Mouse (Mus musculus): ENCODE data around the gene Gm10198. TPM values are rescaled to one million over a fixed set of nuclear protein-coding genes. Genes with fewer than 3 reads are reported as not detected.

Gm10198 gene
- not detected in 4 replicates for total RNA-seq (2023)

DNA sequence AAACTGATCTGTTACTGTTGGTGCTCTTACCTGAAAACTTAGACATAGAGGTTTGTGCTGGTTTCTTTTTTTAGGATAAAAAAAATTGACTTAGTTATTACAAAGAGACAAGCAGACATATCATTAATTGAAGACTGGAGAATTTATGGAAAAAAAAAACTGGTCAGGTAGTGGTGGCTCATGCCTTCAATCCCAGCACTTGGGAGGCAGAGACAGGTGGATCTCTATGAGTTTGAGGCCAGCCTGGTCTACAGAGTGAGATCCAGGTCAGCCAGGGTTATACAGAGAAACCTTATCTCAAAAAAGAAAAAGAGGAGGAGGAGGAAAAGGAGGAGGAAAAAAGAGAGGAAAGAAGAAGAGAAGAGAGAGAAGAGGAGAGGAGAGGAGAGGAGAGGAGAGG lies at the start of gene Gm10198:
Gene Gm10198, plus strand, starts transcription at position 301 of the 400 bp plus-strand sequence.

Other genes with a start within 250 kb of the Gm10198 start
- 142 to 154 TPM (median 148 TPM) in 4 replicates for gene Gpbp1, start 102.7 kb upstream of the Gm10198 start, total RNA-seq (2023)
- gene Gm49496, start 42.8 kb upstream of the Gm10198 start, total RNA-seq (2023): 0.73 TPM in 1 of 4 replicates, not detected in the others
- 37.3 to 48.7 TPM (median 41.3 TPM) in 4 replicates for gene Mier3, start 88.2 kb downstream of the Gm10198 start, total RNA-seq (2023)
- 243 to 283 TPM (median 268 TPM) in 4 replicates for gene Map3k1, start 216.2 kb downstream of the Gm10198 start, total RNA-seq (2023)

All from B cell, adult 62 days (primary cell).